Mouse (Mus musculus) liver, adult 2 months (tissue): Measurements from ENCODE around the gene Jmjd6. TPM values are rescaled to one million over a fixed set of nuclear protein-coding genes. Genes with fewer than 3 reads are reported as not detected.

Experiments used
- DNase-seq: peaks from one replicate; pipeline ENCODE4 v3.0.0-alpha.2; 2011; ENCODE audit warnings: low read depth, low spot score; ENCODE audit errors: extremely low read depth
- H3K27ac ChIP-seq: fragments of 200-500 bp; replicated peaks from 2 replicates; pipeline ENCODE4 v1.5.1; 2012; ENCODE audit warnings: low read depth, mild to moderate bottlenecking, control low read depth, inconsistent platforms, low read length; ENCODE audit not compliant: insufficient read depth
- H3K27me3 ChIP-seq: fragments of 200-500 bp; 2 replicates; pipeline ENCODE4 v1.6.1; 2012; ENCODE audit warnings: mild to moderate bottlenecking, moderate library complexity, low read length, inconsistent platforms; ENCODE audit not compliant: control insufficient read depth, insufficient read depth
- H3K36me3 ChIP-seq: fragments of 200-500 bp; 2 replicates; pipeline ENCODE4 v1.6.1; 2012; ENCODE audit warnings: low read length, inconsistent platforms; ENCODE audit not compliant: control insufficient read depth, insufficient read depth
- H3K4me1 ChIP-seq: fragments of 200-500 bp; 2 replicates; pipeline ENCODE4 v1.6.1; 2011; ENCODE audit warnings: low read length; ENCODE audit not compliant: control insufficient read depth, insufficient read depth
- H3K4me3 ChIP-seq: fragments of 200-500 bp; 2 replicates; pipeline ENCODE4 v1.5.1; 2011; ENCODE audit warnings: low read depth, mild to moderate bottlenecking, control low read depth, low read length, moderate library complexity; ENCODE audit not compliant: insufficient read depth
- H3K79me2 ChIP-seq: fragments of 200-500 bp; 2 replicates; pipeline ENCODE4 v1.6.1; 2012; ENCODE audit warnings: inconsistent platforms, mild to moderate bottlenecking, low read length, moderate library complexity; ENCODE audit not compliant: control insufficient read depth, insufficient read depth
- H3K9ac ChIP-seq: fragments of 200-500 bp; 2 replicates; pipeline ENCODE4 v1.6.1; 2012; ENCODE audit warnings: low read depth, mild to moderate bottlenecking, control low read depth, inconsistent platforms, low read length
- CTCF ChIP-seq: fragments of 200-500 bp; IDR thresholded peaks from 2 replicates; pipeline ENCODE4 v1.5.1; 2011; ENCODE audit warnings: low read depth, low read length, control low read depth
- POLR2A ChIP-seq: fragments of 200-500 bp; IDR thresholded peaks from 2 replicates; pipeline ENCODE4 v1.6.1; 2011; ENCODE audit warnings: low read length, control low read depth; ENCODE audit not compliant: insufficient read depth; ENCODE audit errors: extremely low read depth
- WGBS: fragments of 180-500 bp; shearing (Covaris S2); methylation state at CpG from one replicate; pipeline ENCODE4 v1.1.7; 2018; 5-methylcytosine and 5-hydroxymethylcytosine counted together
- polyA plus RNA-seq: library from polyadenylated mRNA; depleted of rRNA; stranded (reverse); fragments of >200 nt; gene quantifications from 2 replicates; pipeline ENCODE4 v1.2.3, GENCODE M21; 2012; rRNA removed
- total RNA-seq: library from RNA; depleted of rRNA; stranded (reverse); fragments of >200 nt; gene quantifications from 2 replicates; pipeline ENCODE4 v1.2.3, GENCODE M21; 2014; rRNA removed

Jmjd6 gene
- total and polyA plus RNA-seq, 2 experiments: 12.3 to 18.2 TPM

GRCm38 (mm10) chr11:116801106-116801505 is 42.1 kb downstream of the Jmjd6 start:
- H3K9ac ChIP-seq: no peak overlapping the region
- no peaks in the 10 kb centered on the region for H3K4me1 ChIP-seq
- no peak overlapping the region for H3K4me3 ChIP-seq
- TF ChIP-seq CTCF: no peak
- TF ChIP-seq POLR2A: no peak
- no peaks in the 10 kb centered on the region for H3K79me2 ChIP-seq
- 74% methylated on average over 5 of the region's 5 CpGs for WGBS
- H3K27me3 ChIP-seq: no peaks in the 10 kb centered on the region
- no peak for DNase-seq
- no peaks in the 10 kb centered on the region for H3K36me3 ChIP-seq
- no peak overlapping the region for H3K27ac ChIP-seq

DNA sequence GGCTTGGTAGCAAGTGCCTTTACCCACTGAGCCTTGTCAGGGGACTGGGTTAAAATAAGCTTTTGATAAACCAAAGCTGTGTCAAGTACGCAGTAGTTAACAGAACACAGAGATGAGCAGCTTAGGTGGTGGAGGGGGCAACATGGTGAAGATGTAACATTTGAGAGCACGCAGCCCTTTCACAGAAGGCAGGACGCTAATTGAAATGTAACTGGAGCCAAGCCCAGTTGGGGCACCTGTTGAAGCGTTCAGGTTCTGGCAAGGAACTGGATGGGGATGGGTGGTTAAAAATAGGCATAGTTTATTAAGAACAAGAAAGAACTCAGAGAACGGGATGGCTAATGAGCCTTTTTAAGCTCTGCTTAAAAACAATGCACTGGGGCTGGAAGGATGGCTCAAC is 43.9 kb downstream of the Jmjd6 start:
- Histone ChIP-seq H3K79me2 (no peaks in the 10 kb centered on the region), H3K4me3 (no peak overlapping the region), H3K9ac (no peak overlapping the region), H3K27ac (no peak overlapping the region), H3K4me1 (no peaks in the 10 kb centered on the region), H3K27me3 (no peaks in the 10 kb centered on the region), H3K36me3 (no peaks in the 10 kb centered on the region)
- WGBS: 95% methylated on average over 5 of the region's 5 CpGs
- TF ChIP-seq POLR2A (no peak), CTCF (no peak)
- DNase-seq: no peak

Other genes starting within 250 kb of the Jmjd6 start
- gene Rhbdf2, start 216.4 kb downstream of the Jmjd6 start, total RNA-seq: 3.1 and 4.1 TPM in 2 replicates
- gene Rhbdf2, start 216.4 kb downstream of the Jmjd6 start, polyA plus RNA-seq: 15.0 and 17.8 TPM in 2 replicates
- gene Prcd, start 189.9 kb downstream of the Jmjd6 start, total RNA-seq: 0.27 TPM in 1 of 2 replicates, not detected in the other
- gene Prcd, start 189.9 kb downstream of the Jmjd6 start, polyA plus RNA-seq: not detected in 2 replicates
- 2.6 and 4.8 TPM in 2 replicates for gene Cygb, start 189.1 kb downstream of the Jmjd6 start, total RNA-seq
- 5.6 and 6.1 TPM in 2 replicates for gene Cygb, start 189.1 kb downstream of the Jmjd6 start, polyA plus RNA-seq
- gene St6galnac1, start 67.9 kb downstream of the Jmjd6 start, total RNA-seq: not detected in 2 replicates
- not detected in 2 replicates for gene St6galnac1, start 67.9 kb downstream of the Jmjd6 start, polyA plus RNA-seq
- gene Mxra7, start 15.4 kb downstream of the Jmjd6 start, total RNA-seq: 1.4 and 1.7 TPM in 2 replicates
- 3.2 and 3.4 TPM in 2 replicates for gene Mxra7, start 15.4 kb downstream of the Jmjd6 start, polyA plus RNA-seq
- 31.7 and 31.9 TPM in 2 replicates for gene Mettl23, start 171 bp downstream of the Jmjd6 start, total RNA-seq
- 21.0 and 30.7 TPM in 2 replicates for gene Mettl23, start 171 bp downstream of the Jmjd6 start, polyA plus RNA-seq
- 5.1 and 9.1 TPM in 2 replicates for gene Mfsd11, start 9.0 kb upstream of the Jmjd6 start, total RNA-seq
- 11.9 and 16.6 TPM in 2 replicates for gene Mfsd11, start 9.0 kb upstream of the Jmjd6 start, polyA plus RNA-seq
- 50.6 and 60.3 TPM in 2 replicates for gene Srsf2, start 9.6 kb upstream of the Jmjd6 start, total RNA-seq
- gene Srsf2, start 9.6 kb upstream of the Jmjd6 start, polyA plus RNA-seq: 206 and 250 TPM in 2 replicates
- gene Mgat5b, start 75.4 kb upstream of the Jmjd6 start, total RNA-seq: not detected in 2 replicates
- not detected in 2 replicates for gene Mgat5b, start 75.4 kb upstream of the Jmjd6 start, polyA plus RNA-seq